Mouse (Mus musculus) midbrain, postnatal 0 days (tissue): ENCODE data around the gene Foxn3. TPM values are rescaled to one million over a fixed set of nuclear protein-coding genes. Genes with fewer than 3 reads are reported as not detected.

Experiments
- ATAC-seq: fragments of 200-750 bp; cut with Nextera tagmentation; 2 replicates; pipeline ENCODE4 v1.8.0; 2017; ENCODE audit warnings: moderate number of reproducible peaks, mild to moderate bottlenecking, moderate TSS enrichment, moderate library complexity; ENCODE audit not compliant: low FRiP score
- DNase-seq: peaks from one replicate; pipeline ENCODE4 v3.0.0-alpha.2; 2015; ENCODE audit warnings: low spot score
- H3K27ac ChIP-seq: fragments of 300-500 bp; sonication (generic); 2 replicates; pipeline ENCODE4 v1.5.1; 2014; ENCODE audit warnings: low read depth, mild to moderate bottlenecking, low read length, mixed read lengths
- H3K27me3 ChIP-seq: fragments of 300-500 bp; sonication (generic); 2 replicates; pipeline ENCODE4 v1.6.1; 2014; ENCODE audit warnings: low read length, control low read depth, mixed read lengths; ENCODE audit not compliant: insufficient read depth
- H3K36me3 ChIP-seq: fragments of 300-500 bp; sonication (generic); 2 replicates; pipeline ENCODE4 v1.6.1; 2014; ENCODE audit warnings: low read length, control low read depth, mixed read lengths; ENCODE audit not compliant: insufficient read depth
- H3K4me1 ChIP-seq: fragments of 300-500 bp; sonication (generic); 2 replicates; pipeline ENCODE4 v1.6.1; 2014; ENCODE audit warnings: mild to moderate bottlenecking, control low read depth, antibody characterized with exemption, low read length, mixed read lengths; ENCODE audit not compliant: insufficient read depth
- H3K4me2 ChIP-seq: fragments of 300-500 bp; sonication (generic); 2 replicates; pipeline ENCODE4 v1.6.1; 2014; ENCODE audit warnings: low read depth, mild to moderate bottlenecking, low read length, mixed read lengths; ENCODE audit not compliant: poor library complexity, severe bottlenecking
- H3K4me3 ChIP-seq: fragments of 300-500 bp; sonication (generic); 2 replicates; pipeline ENCODE4 v1.5.1; 2014; ENCODE audit warnings: low read depth, mild to moderate bottlenecking, low read length, moderate library complexity
- H3K9ac ChIP-seq: fragments of 300-500 bp; sonication (generic); replicated peaks from 2 replicates; pipeline ENCODE4 v1.6.1; 2014; ENCODE audit warnings: mild to moderate bottlenecking, low read length, moderate library complexity, mixed read lengths; ENCODE audit not compliant: poor library complexity, severe bottlenecking
- H3K9me3 ChIP-seq: fragments of 300-500 bp; sonication (generic); 2 replicates; pipeline ENCODE4 v1.6.1; 2016; ENCODE audit warnings: low read length, control low read depth
- CTCF ChIP-seq: IDR thresholded peaks from 2 replicates; pipeline ENCODE4 v1.5.1; 2016; ENCODE audit warnings: antibody characterized with exemption, mild to moderate bottlenecking
- WGBS: fragments of 180-500 bp; shearing (Covaris S2); extraction: QIAGEN DNeasy Blood & Tissue Kit; methylation state at CpG from one replicate; pipeline ENCODE4 v1.1.7; 2014; 5-methylcytosine and 5-hydroxymethylcytosine counted together
- polyA plus RNA-seq: library from polyadenylated mRNA; unstranded; fragments of >200 nt; fragmentation: Nextera tagmentation; extraction: Ambion mirVana; gene quantifications from 2 replicates; pipeline ENCODE4 v1.2.1, GENCODE M21; 2015
- total RNA-seq: library from RNA; depleted of rRNA; stranded (reverse); fragments of >200 nt; gene quantifications from 2 replicates; pipeline ENCODE4 v1.2.3, GENCODE M21; 2014

Foxn3 gene
- total and polyA plus RNA-seq, 2 experiments from 2014 or later, result 38.9 to 72.7 TPM

DNA sequence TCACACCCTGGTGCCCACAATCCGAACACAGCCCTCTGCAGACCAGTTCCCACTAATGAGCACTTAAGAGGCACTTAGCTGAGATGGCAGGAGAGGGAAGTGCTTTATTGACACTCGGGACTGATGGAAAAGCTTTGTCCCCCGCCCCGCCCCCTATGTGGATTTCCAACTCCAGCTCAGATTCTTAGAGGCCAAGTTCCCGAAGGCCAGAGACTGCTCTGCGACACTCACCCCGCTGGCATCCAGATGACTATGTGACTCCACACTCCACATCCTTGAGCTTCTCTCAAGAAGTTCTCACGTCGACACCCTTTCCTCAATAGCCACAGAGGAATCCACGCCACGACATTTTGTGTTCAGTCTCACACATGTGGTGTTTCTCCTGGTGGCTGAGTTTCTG lies 295.6 kb downstream of the Foxn3 start:
- no peaks in the 10 kb centered on the region for H3K36me3 ChIP-seq
- ATAC-seq (no peak), DNase-seq (no peak)
- H3K4me3 ChIP-seq, result no peak overlapping the region
- no peaks in the 10 kb centered on the region for H3K9me3 ChIP-seq
- H3K27ac ChIP-seq, result no peak overlapping the region
- no peaks in the 10 kb centered on the region for H3K27me3 ChIP-seq
- 88% methylated on average over 11 of the region's 11 CpGs for WGBS
- H3K4me1 ChIP-seq, result no peaks in the 10 kb centered on the region
- no peak for TF ChIP-seq CTCF
- H3K4me2 ChIP-seq, result no peak overlapping the region
- H3K9ac ChIP-seq, result no peak overlapping the region

DNA sequence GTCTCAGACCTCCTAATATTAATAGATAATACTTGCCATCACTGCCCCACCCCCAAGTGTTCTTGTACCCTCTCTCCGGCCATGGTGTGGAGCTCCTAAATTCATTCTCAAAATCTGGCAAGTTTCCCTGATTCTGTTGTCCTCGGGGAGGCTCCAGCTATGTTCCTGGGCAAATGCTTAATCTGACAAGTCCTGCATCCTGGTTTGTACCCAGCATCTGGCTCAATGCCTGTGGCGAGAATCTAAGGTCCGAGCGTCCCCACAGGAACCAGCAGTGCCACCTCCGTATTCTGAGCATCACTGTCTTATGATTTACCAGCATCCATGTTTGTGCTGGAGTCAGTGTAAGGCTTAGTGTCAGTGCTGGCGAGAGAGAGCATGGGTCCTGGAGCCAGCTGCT lies 296.9 kb downstream of the Foxn3 start:
- ATAC-seq, result no peak
- Histone ChIP-seq H3K27me3 (no peaks in the 10 kb centered on the region), H3K4me1 (no peaks in the 10 kb centered on the region), H3K9me3 (no peaks in the 10 kb centered on the region), H3K27ac (no peak overlapping the region), H3K9ac (no peak overlapping the region), H3K4me2 (no peak overlapping the region), H3K4me3 (no peak overlapping the region), H3K36me3 (no peaks in the 10 kb centered on the region)
- WGBS, result 62% methylated on average over 7 of the region's 7 CpGs
- TF ChIP-seq CTCF, result no peak
- DNase-seq, result no peak

DNA sequence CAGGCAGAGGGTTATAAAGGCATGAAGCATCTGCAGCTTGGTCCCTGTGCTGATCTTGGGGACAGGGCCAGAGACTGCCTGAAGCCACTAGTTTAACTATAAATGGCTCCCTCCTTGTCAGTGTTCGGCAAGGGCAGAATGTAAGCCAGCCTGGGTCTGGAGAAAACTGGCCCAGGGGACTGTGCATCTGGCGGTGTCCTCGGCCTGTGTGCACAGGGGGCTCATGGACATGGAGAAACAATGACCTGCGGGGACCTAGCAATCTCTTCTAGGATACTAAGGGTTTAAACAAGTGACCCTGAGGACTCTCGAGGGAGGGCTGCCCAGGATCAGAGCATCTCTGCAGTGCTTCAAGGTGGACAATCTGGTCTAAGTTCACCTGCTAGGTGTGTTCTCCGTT lies 297.6 kb downstream of the Foxn3 start:
- H3K4me2 ChIP-seq, result no peak overlapping the region
- DNase-seq, result no peak
- no peaks in the 10 kb centered on the region for H3K27me3 ChIP-seq
- no peaks in the 10 kb centered on the region for H3K36me3 ChIP-seq
- no peak for ATAC-seq
- no peaks in the 10 kb centered on the region for H3K9me3 ChIP-seq
- H3K4me3 ChIP-seq, result no peak overlapping the region
- WGBS, result 90% methylated on average over 6 of the region's 6 CpGs
- no peak for TF ChIP-seq CTCF
- no peaks in the 10 kb centered on the region for H3K4me1 ChIP-seq
- no peak overlapping the region for H3K27ac ChIP-seq
- H3K9ac ChIP-seq, result no peak overlapping the region

DNA sequence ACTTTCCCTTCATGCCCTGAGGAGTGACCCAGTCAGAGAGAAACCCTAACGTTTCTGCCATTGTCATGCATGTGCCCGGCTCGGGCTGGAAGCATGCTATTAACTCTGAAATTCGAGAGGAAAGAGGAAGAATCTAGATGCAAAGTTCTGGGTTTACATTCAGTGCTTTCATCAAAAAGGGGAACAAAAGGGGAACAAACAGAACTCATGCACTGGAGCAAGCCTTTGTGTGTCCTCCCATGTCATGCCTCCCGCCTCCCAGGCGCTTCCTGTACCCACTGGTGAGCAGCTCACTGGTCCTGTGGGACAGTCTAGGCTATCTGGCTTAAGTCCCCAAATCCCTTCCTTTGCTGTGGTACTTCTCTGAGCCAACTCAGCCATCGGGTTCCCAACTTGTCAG lies 299.0 kb downstream of the Foxn3 start:
- Histone ChIP-seq H3K27ac (no peak overlapping the region), H3K4me3 (no peak overlapping the region), H3K4me1 (no peaks in the 10 kb centered on the region), H3K27me3 (no peaks in the 10 kb centered on the region), H3K9ac (no peak overlapping the region), H3K36me3 (no peaks in the 10 kb centered on the region), H3K4me2 (no peak overlapping the region), H3K9me3 (no peaks in the 10 kb centered on the region)
- no peak for ATAC-seq
- DNase-seq, result no peak
- no peak for TF ChIP-seq CTCF
- 67% methylated on average over 7 of the region's 7 CpGs for WGBS

- Histone ChIP-seq H3K4me2 (no peak overlapping the region), H3K4me1 (peaks cover 2% of the 10 kb centered on the region; the same call in 1 of the 2 replicates), H3K4me3 (no peak overlapping the region), H3K27me3 (no peaks in the 10 kb centered on the region), H3K9me3 (no peaks in the 10 kb centered on the region), H3K36me3 (no peaks in the 10 kb centered on the region), H3K9ac (no peak overlapping the region), H3K27ac (no peak overlapping the region)
- no peak for ATAC-seq
- no peak for DNase-seq
- no peak for TF ChIP-seq CTCF
- WGBS, result 74% methylated on average over 12 of the region's 12 CpGs
These were observed 299.6 kb downstream of the Foxn3 start for GRCm38 (mm10) chr12:99263592-99264335.

- no peak for TF ChIP-seq CTCF
- H3K27me3 ChIP-seq, result no peaks in the 10 kb centered on the region
- H3K27ac ChIP-seq, result no peak overlapping the region
- peaks cover 7% of the 10 kb centered on the region; the same call in 1 of the 2 replicates for H3K4me1 ChIP-seq
- H3K9me3 ChIP-seq, result no peaks in the 10 kb centered on the region
- WGBS, result 66% methylated on average over 1 of the region's 1 CpGs
- ATAC-seq, result no peak
- H3K4me2 ChIP-seq, result no peak overlapping the region
- no peak for DNase-seq
- H3K4me3 ChIP-seq, result no peak overlapping the region
- no peaks in the 10 kb centered on the region for H3K36me3 ChIP-seq
- no peak overlapping the region for H3K9ac ChIP-seq
These were observed 300.5 kb downstream of the Foxn3 start for GRCm38 (mm10) chr12:99262840-99263239.
